Mouse (Mus musculus) midbrain, embryonic 14.5 days (tissue): ENCODE results near the gene Fgf2. TPM values are rescaled to one million over a fixed set of nuclear protein-coding genes. Genes with fewer than 3 reads are reported as not detected.
A peak's percentile ranks its signal among the peaks of the same experiment; 100 is the strongest.

Source experiments
- ATAC-seq: fragments of 200-750 bp; cut with Nextera tagmentation; 2 replicates; pipeline ENCODE4 v1.8.0; 2017; ENCODE audit warnings: moderate number of reproducible peaks, moderate library complexity; ENCODE audit not compliant: low FRiP score, low TSS enrichment
- DNase-seq: peaks from one replicate; pipeline ENCODE4 v3.0.0-alpha.2; 2015
- H3K27ac ChIP-seq: fragments of 300-500 bp; sonication (generic); replicated peaks from 2 replicates; pipeline ENCODE4 v1.5.1; 2014; ENCODE audit warnings: mild to moderate bottlenecking, low read depth, low read length, moderate library complexity
- H3K27me3 ChIP-seq: fragments of 300-500 bp; sonication (generic); 2 replicates; pipeline ENCODE4 v1.6.1; 2014; ENCODE audit warnings: low read length, control low read depth, mixed read lengths; ENCODE audit not compliant: control insufficient read depth, insufficient read depth
- H3K36me3 ChIP-seq: fragments of 300-500 bp; sonication (generic); 2 replicates; pipeline ENCODE4 v1.6.1; 2014; ENCODE audit warnings: low read length, control low read depth; ENCODE audit not compliant: control insufficient read depth, insufficient read depth
- H3K4me1 ChIP-seq: fragments of 300-500 bp; sonication (generic); 2 replicates; pipeline ENCODE4 v1.6.1; 2014; ENCODE audit warnings: mild to moderate bottlenecking, antibody characterized with exemption, low read length, control low read depth; ENCODE audit not compliant: control insufficient read depth, insufficient read depth
- H3K4me2 ChIP-seq: fragments of 300-500 bp; sonication (generic); 2 replicates; pipeline ENCODE4 v1.6.1; 2014; ENCODE audit warnings: mild to moderate bottlenecking, low read length, moderate library complexity
- H3K4me3 ChIP-seq: fragments of 300-500 bp; sonication (generic); replicated peaks from 2 replicates; pipeline ENCODE4 v1.5.1; 2014; ENCODE audit warnings: low read depth, low read length
- H3K9ac ChIP-seq: fragments of 300-500 bp; sonication (generic); replicated peaks from 2 replicates; pipeline ENCODE4 v1.6.1; 2014; ENCODE audit warnings: mild to moderate bottlenecking, low read length, moderate library complexity
- H3K9me3 ChIP-seq: fragments of 300-500 bp; sonication (generic); 2 replicates; pipeline ENCODE4 v1.6.1; 2016; ENCODE audit warnings: low read length, control low read depth, mixed read lengths; ENCODE audit not compliant: control insufficient read depth
- WGBS: fragments of 180-500 bp; shearing (Covaris S2); extraction: QIAGEN DNeasy Blood & Tissue Kit; methylation state at CpG from one replicate; pipeline ENCODE4 v1.1.7; 2014; 5-methylcytosine and 5-hydroxymethylcytosine counted together
- polyA plus RNA-seq: library from polyadenylated mRNA; unstranded; fragments of >200 nt; fragmentation: Nextera tagmentation; extraction: Ambion mirVana; gene quantifications from 2 replicates; pipeline ENCODE4 v1.2.1, GENCODE M21; 2014

Gene Fgf2
- polyA plus RNA-seq, 1 experiment from 2014 or later: 0.53 TPM

- ATAC-seq: no peak
- Histone ChIP-seq H3K27ac (no peak overlapping the region), H3K36me3 (no peaks in the 10 kb centered on the region), H3K27me3 (no peaks in the 10 kb centered on the region), H3K9ac (no peak overlapping the region), H3K9me3 (no peaks in the 10 kb centered on the region), H3K4me2 (no peak overlapping the region), H3K4me3 (no peak overlapping the region), H3K4me1 (no peaks in the 10 kb centered on the region)
- 85% methylated on average over 4 of the region's 4 CpGs for WGBS
- no peak for DNase-seq
These were observed 22.3 kb downstream of the Fgf2 start for GRCm38 (mm10) chr3:37370407-37370806.

DNA sequence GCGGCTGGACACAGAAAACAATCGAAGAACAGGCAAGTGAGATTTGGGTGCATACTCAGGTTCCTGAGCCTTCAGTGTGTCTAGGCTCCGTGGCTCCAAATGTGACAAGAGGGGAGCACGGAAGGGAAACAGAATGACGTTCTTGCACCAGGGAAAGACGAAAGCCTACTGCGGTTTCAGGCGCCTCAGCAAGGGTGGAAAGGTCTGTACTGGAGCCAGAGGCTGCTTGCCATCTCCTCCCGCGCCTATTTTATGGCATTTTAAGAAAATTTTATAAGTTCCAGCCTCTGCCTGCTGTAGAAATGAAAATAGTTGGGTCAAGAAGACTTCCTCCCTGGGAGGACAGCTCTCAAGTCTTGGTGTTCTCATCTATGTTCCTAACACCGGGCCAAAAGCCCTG lies 25.6 kb downstream of the Fgf2 start:
- no peaks in the 10 kb centered on the region for H3K27me3 ChIP-seq
- no peaks in the 10 kb centered on the region for H3K4me1 ChIP-seq
- WGBS: 91% methylated on average over 11 of the region's 11 CpGs
- H3K4me2 ChIP-seq: no peak overlapping the region
- no peaks in the 10 kb centered on the region for H3K9me3 ChIP-seq
- DNase-seq (no peak), ATAC-seq (no peak)
- no peak overlapping the region for H3K27ac ChIP-seq
- H3K9ac ChIP-seq: no peak overlapping the region
- no peaks in the 10 kb centered on the region for H3K36me3 ChIP-seq
- no peak overlapping the region for H3K4me3 ChIP-seq

GRCm38 (mm10) chr3:37377926-37378325 lies 29.8 kb downstream of the Fgf2 start:
- 0 out of 2 replicates have a peak, but pooled peaks have one; percentile 12 for ATAC-seq
- no peak overlapping the region for H3K4me2 ChIP-seq

DNA sequence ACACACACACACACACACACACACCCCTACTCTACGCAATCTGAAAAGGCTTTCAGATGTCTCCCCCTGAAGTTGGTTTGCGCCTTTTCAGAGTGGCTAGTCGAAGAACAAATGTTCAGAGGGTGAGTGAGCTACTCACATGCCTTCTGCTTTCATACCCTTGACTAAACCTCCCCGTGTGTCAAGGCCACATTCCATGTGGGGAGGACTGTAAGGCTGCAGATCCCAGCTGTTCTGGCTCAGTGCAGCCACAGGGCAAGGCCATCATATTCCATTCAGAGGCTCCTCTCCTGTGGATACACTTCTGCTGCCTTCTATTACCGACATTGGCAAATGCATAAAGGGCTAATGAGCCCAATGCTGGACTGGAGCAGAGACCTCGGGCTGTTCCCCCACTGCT lies 30.3 kb downstream of the Fgf2 start:
- WGBS: 80% methylated on average over 6 of the region's 6 CpGs
- ATAC-seq: no peak

More at GRCm38 (mm10) chr3:37377926-37378325, 29.8 kb downstream of the Fgf2 start:
- WGBS: 74% methylated on average over 6 of the region's 6 CpGs
- DNase-seq: no peak
- Histone ChIP-seq H3K4me1 (no peaks in the 10 kb centered on the region), H3K9me3 (no peaks in the 10 kb centered on the region), H3K9ac (no peak overlapping the region), H3K36me3 (no peaks in the 10 kb centered on the region), H3K4me3 (no peak overlapping the region), H3K27ac (no peak overlapping the region), H3K27me3 (no peaks in the 10 kb centered on the region)

GRCm38 (mm10) chr3:37379201-37379600 lies 31.1 kb downstream of the Fgf2 start:
- Histone ChIP-seq H3K4me3 (no peak overlapping the region), H3K4me2 (no peak overlapping the region), H3K9ac (no peak overlapping the region), H3K27me3 (no peaks in the 10 kb centered on the region), H3K27ac (no peak overlapping the region), H3K36me3 (no peaks in the 10 kb centered on the region), H3K9me3 (no peaks in the 10 kb centered on the region), H3K4me1 (no peaks in the 10 kb centered on the region)
- ATAC-seq (no peak), DNase-seq (no peak)
- 83% methylated on average over 14 of the region's 14 CpGs for WGBS

More for the DNA sequence above, 30.3 kb downstream of the Fgf2 start:
- Histone ChIP-seq H3K4me1 (no peaks in the 10 kb centered on the region), H3K27me3 (no peaks in the 10 kb centered on the region), H3K27ac (no peak overlapping the region), H3K4me2 (no peak overlapping the region), H3K4me3 (no peak overlapping the region), H3K9me3 (no peaks in the 10 kb centered on the region), H3K9ac (no peak overlapping the region), H3K36me3 (no peaks in the 10 kb centered on the region)
- no peak for DNase-seq

GRCm38 (mm10) chr3:37379930-37380881 lies 32.1 kb downstream of the Fgf2 start:
- Histone ChIP-seq H3K4me2 (no peak overlapping the region), H3K4me1 (no peaks in the 10 kb centered on the region), H3K36me3 (no peaks in the 10 kb centered on the region), H3K9me3 (no peaks in the 10 kb centered on the region), H3K27ac (no peak overlapping the region), H3K27me3 (no peaks in the 10 kb centered on the region), H3K9ac (no peak overlapping the region), H3K4me3 (no peak overlapping the region)
- WGBS: 68% methylated on average over 18 of the region's 18 CpGs
- no peak for ATAC-seq
- DNase-seq: no peak

DNA sequence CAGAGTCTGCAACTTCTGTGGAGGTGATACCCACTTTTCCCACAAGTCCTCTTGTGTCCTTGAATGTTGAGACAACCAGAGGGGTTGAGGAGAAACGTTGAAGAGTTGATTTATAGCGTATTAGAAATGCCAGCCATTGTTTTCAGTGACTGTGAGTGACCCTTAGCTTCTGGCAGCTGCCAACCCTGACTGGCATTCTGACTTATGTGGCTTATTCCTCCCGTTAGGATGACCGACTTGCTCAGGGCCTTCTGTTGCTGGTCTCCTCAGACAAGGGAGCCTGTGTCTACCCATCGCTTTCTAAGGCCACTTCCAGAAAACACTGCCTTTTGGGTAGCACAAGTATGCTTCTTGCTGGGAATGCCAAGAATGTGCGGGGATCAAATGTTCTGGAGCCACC lies 33.3 kb downstream of the Fgf2 start:
- H3K27me3 ChIP-seq: no peaks in the 10 kb centered on the region
- WGBS: 79% methylated on average over 6 of the region's 6 CpGs

GRCm38 (mm10) chr3:37383096-37383765 lies 35.1 kb downstream of the Fgf2 start:
- WGBS: 92% methylated on average over 6 of the region's 6 CpGs
- no peaks in the 10 kb centered on the region for H3K4me1 ChIP-seq
- no peak for ATAC-seq
- no peak overlapping the region for H3K27ac ChIP-seq
- no peak overlapping the region for H3K4me2 ChIP-seq
- no peak for DNase-seq
- H3K4me3 ChIP-seq: no peak overlapping the region
- H3K9me3 ChIP-seq: no peaks in the 10 kb centered on the region
- no peaks in the 10 kb centered on the region for H3K36me3 ChIP-seq
- no peaks in the 10 kb centered on the region for H3K27me3 ChIP-seq
- no peak overlapping the region for H3K9ac ChIP-seq

More for the DNA sequence above, 33.3 kb downstream of the Fgf2 start:
- ATAC-seq (no peak), DNase-seq (no peak)
- Histone ChIP-seq H3K27ac (no peak overlapping the region), H3K9ac (no peak overlapping the region), H3K36me3 (no peaks in the 10 kb centered on the region), H3K9me3 (no peaks in the 10 kb centered on the region), H3K4me1 (no peaks in the 10 kb centered on the region), H3K4me2 (no peak overlapping the region), H3K4me3 (no peak overlapping the region)
